Mouse (Mus musculus): ENCODE measurements around the gene Crisp4. TPM values are rescaled to one million over a fixed set of nuclear protein-coding genes. Genes with fewer than 3 reads are reported as not detected.

The Crisp4 gene
- polyA plus RNA-seq (2016; fragmentation: Nextera tagmentation; extraction: Ambion mirVana) = not detected in 2 replicates

- H3K9me3 ChIP-seq = no peaks in the 10 kb centered on the region
- WGBS = 70% methylated on average over 3 of the region's 3 CpGs
- H3K4me1 ChIP-seq = no peaks in the 10 kb centered on the region
- H3K27me3 ChIP-seq (ENCODE audit: insufficient read depth, poor library complexity, severe bottlenecking) = no peaks in the 10 kb centered on the region
- H3K36me3 ChIP-seq = no peaks in the 10 kb centered on the region
- no peak within 1 kb of the TSS for H3K27ac ChIP-seq
- no peak within 1 kb of the TSS for H3K4me3 ChIP-seq
- DNase-seq (ENCODE audit: low spot score) = no peak
Observed at GRCm38 (mm10) chr1:18145802-18146201, at the start of gene Crisp4. Gene Crisp4, minus strand, starts transcription at chr1:18145902.

- H3K36me3 ChIP-seq = no peaks in the 10 kb centered on the region
- WGBS = 41% methylated on average over 4 of the region's 4 CpGs
- no peak for DNase-seq (ENCODE audit: low spot score)
- H3K27ac ChIP-seq = no peak overlapping the region
- no peaks in the 10 kb centered on the region for H3K4me1 ChIP-seq
- H3K4me3 ChIP-seq = no peak overlapping the region
- H3K27me3 ChIP-seq (ENCODE audit: insufficient read depth, poor library complexity, severe bottlenecking) = no peaks in the 10 kb centered on the region
- no peaks in the 10 kb centered on the region for H3K9me3 ChIP-seq
Observed at GRCm38 (mm10) chr1:18191719-18192118, 46.0 kb upstream of the Crisp4 start.

GRCm38 (mm10) chr1:18190714-18191712 lies 45.3 kb upstream of the Crisp4 start:
- 30% methylated on average over 1 of the region's 1 CpGs for WGBS
- H3K27ac ChIP-seq = no peak overlapping the region
- DNase-seq (ENCODE audit: low spot score) = no peak
- no peaks in the 10 kb centered on the region for H3K27me3 ChIP-seq (ENCODE audit: insufficient read depth, poor library complexity, severe bottlenecking)
- no peaks in the 10 kb centered on the region for H3K36me3 ChIP-seq
- H3K4me3 ChIP-seq = no peak overlapping the region
- H3K4me1 ChIP-seq = no peaks in the 10 kb centered on the region
- H3K9me3 ChIP-seq = no peaks in the 10 kb centered on the region

- WGBS = 57% methylated on average over 3 of the region's 3 CpGs
- Histone ChIP-seq H3K4me1 (no peaks in the 10 kb centered on the region), H3K27me3 (ENCODE audit: insufficient read depth, poor library complexity, severe bottlenecking) (no peaks in the 10 kb centered on the region), H3K9me3 (no peaks in the 10 kb centered on the region), H3K36me3 (no peaks in the 10 kb centered on the region), H3K27ac (no peak overlapping the region), H3K4me3 (no peak overlapping the region)
- DNase-seq (ENCODE audit: low spot score) = no peak
Observed at GRCm38 (mm10) chr1:18181167-18181566, 35.5 kb upstream of the Crisp4 start.

- Histone ChIP-seq H3K4me1 (no peaks in the 10 kb centered on the region), H3K9me3 (no peaks in the 10 kb centered on the region), H3K27me3 (ENCODE audit: insufficient read depth, poor library complexity, severe bottlenecking) (no peaks in the 10 kb centered on the region), H3K27ac (no peak overlapping the region), H3K36me3 (no peaks in the 10 kb centered on the region), H3K4me3 (no peak overlapping the region)
- 71% methylated on average over 4 of the region's 4 CpGs for WGBS
- no peak for DNase-seq (ENCODE audit: low spot score)
Observed at GRCm38 (mm10) chr1:18170573-18170972, 24.9 kb upstream of the Crisp4 start.

GRCm38 (mm10) chr1:18168261-18168660 lies 22.6 kb upstream of the Crisp4 start:
- DNase-seq (ENCODE audit: low spot score) = no peak
- Histone ChIP-seq H3K27me3 (ENCODE audit: insufficient read depth, poor library complexity, severe bottlenecking) (no peaks in the 10 kb centered on the region), H3K9me3 (no peaks in the 10 kb centered on the region), H3K4me3 (no peak overlapping the region), H3K27ac (no peak overlapping the region), H3K4me1 (no peaks in the 10 kb centered on the region), H3K36me3 (no peaks in the 10 kb centered on the region)
- 73% methylated on average over 1 of the region's 1 CpGs for WGBS

GRCm38 (mm10) chr1:18159082-18159481 lies 13.4 kb upstream of the Crisp4 start:
- Histone ChIP-seq H3K27me3 (ENCODE audit: insufficient read depth, poor library complexity, severe bottlenecking) (no peaks in the 10 kb centered on the region), H3K4me3 (no peak overlapping the region), H3K9me3 (no peaks in the 10 kb centered on the region), H3K27ac (no peak overlapping the region), H3K4me1 (no peaks in the 10 kb centered on the region), H3K36me3 (no peaks in the 10 kb centered on the region)
- no peak for DNase-seq (ENCODE audit: low spot score)
- 76% methylated on average over 6 of the region's 6 CpGs for WGBS

- no peak overlapping the region for H3K4me3 ChIP-seq
- H3K9me3 ChIP-seq = no peaks in the 10 kb centered on the region
- H3K4me1 ChIP-seq = no peaks in the 10 kb centered on the region
- DNase-seq (ENCODE audit: low spot score) = no peak
- no peaks in the 10 kb centered on the region for H3K27me3 ChIP-seq (ENCODE audit: insufficient read depth, poor library complexity, severe bottlenecking)
- H3K36me3 ChIP-seq = no peaks in the 10 kb centered on the region
- H3K27ac ChIP-seq = no peak overlapping the region
Observed at GRCm38 (mm10) chr1:18148211-18148610, 2.5 kb upstream of the Crisp4 start.

- H3K27me3 ChIP-seq (ENCODE audit: insufficient read depth, poor library complexity, severe bottlenecking) = no peaks in the 10 kb centered on the region
- 60% methylated on average over 4 of the region's 4 CpGs for WGBS
- H3K36me3 ChIP-seq = no peaks in the 10 kb centered on the region
- no peak for DNase-seq (ENCODE audit: low spot score)
- no peaks in the 10 kb centered on the region for H3K4me1 ChIP-seq
- no peak overlapping the region for H3K4me3 ChIP-seq
- no peak overlapping the region for H3K27ac ChIP-seq
- H3K9me3 ChIP-seq = no peaks in the 10 kb centered on the region
Observed at GRCm38 (mm10) chr1:18131691-18132090, 14.0 kb downstream of the Crisp4 start.

- Histone ChIP-seq H3K9me3 (no peaks in the 10 kb centered on the region), H3K36me3 (no peaks in the 10 kb centered on the region)
- WGBS = 75% methylated on average over 4 of the region's 4 CpGs
Observed at GRCm38 (mm10) chr1:18129983-18130382, 15.7 kb downstream of the Crisp4 start.

GRCm38 (mm10) chr1:18106720-18107355 lies 38.9 kb downstream of the Crisp4 start:
- Histone ChIP-seq H3K27me3 (ENCODE audit: insufficient read depth, poor library complexity, severe bottlenecking) (no peaks in the 10 kb centered on the region), H3K36me3 (no peaks in the 10 kb centered on the region), H3K9me3 (no peaks in the 10 kb centered on the region), H3K27ac (no peak overlapping the region), H3K4me1 (no peaks in the 10 kb centered on the region), H3K4me3 (no peak overlapping the region)
- WGBS = 35% methylated on average over 5 of the region's 5 CpGs
- no peak for DNase-seq (ENCODE audit: low spot score)

More at GRCm38 (mm10) chr1:18129983-18130382, 15.7 kb downstream of the Crisp4 start:
- Histone ChIP-seq H3K4me1 (no peaks in the 10 kb centered on the region), H3K27me3 (ENCODE audit: insufficient read depth, poor library complexity, severe bottlenecking) (no peaks in the 10 kb centered on the region), H3K4me3 (no peak overlapping the region), H3K27ac (no peak overlapping the region)
- no peak for DNase-seq (ENCODE audit: low spot score)

GRCm38 (mm10) chr1:18105866-18106529 lies 39.7 kb downstream of the Crisp4 start:
- no peak overlapping the region for H3K4me3 ChIP-seq
- no peaks in the 10 kb centered on the region for H3K9me3 ChIP-seq
- 54% methylated on average over 5 of the region's 5 CpGs for WGBS
- H3K27me3 ChIP-seq (ENCODE audit: insufficient read depth, poor library complexity, severe bottlenecking) = no peaks in the 10 kb centered on the region
- no peak for DNase-seq (ENCODE audit: low spot score)
- H3K27ac ChIP-seq = no peak overlapping the region
- no peaks in the 10 kb centered on the region for H3K4me1 ChIP-seq
- H3K36me3 ChIP-seq = no peaks in the 10 kb centered on the region

All from heart, embryonic 10.5 days (tissue).